Mouse (Mus musculus): ENCODE measurements around the gene Slf2.

DNA sequence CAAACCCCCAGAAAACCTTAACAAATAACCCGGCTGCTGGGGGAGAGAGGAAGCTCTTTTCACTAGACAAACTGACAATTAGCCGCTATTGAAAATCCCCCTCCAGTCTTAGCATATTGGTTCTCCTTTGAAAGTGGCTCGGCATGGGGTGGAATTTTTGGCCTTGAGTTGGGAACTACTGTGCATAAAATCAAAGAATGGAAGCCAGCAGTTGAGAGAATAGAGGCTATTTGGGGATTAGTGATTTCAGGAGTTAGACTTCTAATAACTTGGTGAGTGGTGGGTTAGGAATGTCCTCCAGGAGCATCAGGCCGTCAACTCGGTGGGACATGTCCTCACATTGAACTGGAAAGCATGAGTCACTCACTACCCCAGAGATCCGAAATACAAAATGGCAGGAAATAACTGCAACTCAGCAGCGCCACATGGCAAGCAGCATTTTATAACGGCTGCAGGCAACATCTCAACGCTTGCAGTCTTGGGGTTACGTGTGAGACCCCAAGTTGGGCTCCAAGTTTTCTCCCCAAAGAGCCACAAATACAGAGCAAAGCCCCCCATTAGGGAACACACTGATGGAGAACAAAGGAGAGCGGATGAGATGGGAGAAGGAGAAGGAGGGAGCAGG lies 22.0 kb upstream of the Slf2 start:
- TF ChIP-seq MAX (IDR thresholded peaks at IDR 0.05) = no peak
- no peak for TF ChIP-seq CTCF (IDR thresholded peaks at IDR 0.05; ENCODE audit: control insufficient read depth, insufficient read depth, insufficient read length)
- TF ChIP-seq FOSL1 (IDR thresholded peaks at IDR 0.05; ENCODE audit: insufficient read depth, low read length, poor library complexity, severe bottlenecking) = no peak
- no peak for TF ChIP-seq MYOG (IDR thresholded peaks at IDR 0.05; ENCODE audit: control insufficient read depth, extremely low read depth, insufficient read length)

All from C2C12 (cell line).